Mouse (Mus musculus): ENCODE results near the gene Itgav. TPM values are rescaled to one million over a fixed set of nuclear protein-coding genes. Genes with fewer than 3 reads are reported as not detected.

The Itgav gene
- 66.8 and 77.0 TPM in 2 replicates for polyA plus RNA-seq (2014; fragmentation: Nextera tagmentation; extraction: Ambion mirVana)

GRCm38 (mm10) chr2:83723921-83724826 is at the start of gene Itgav:
Gene Itgav (plus strand): TSS chr2:83724397.
- Histone ChIP-seq H3K4me1 (ENCODE audit: insufficient read depth) (peaks cover 11% of the 10 kb centered on the region; the same call in 1 of the 2 replicates), H3K27ac (ENCODE audit: low read depth) (peak within 1 kb of the TSS; percentile 98), H3K27me3 (ENCODE audit: insufficient read depth, low read length) (no peaks in the 10 kb centered on the region), H3K9ac (peak within 1 kb of the TSS; percentile 89), H3K4me3 (ENCODE audit: low read depth, low read length) (peak within 1 kb of the TSS; percentile 78), H3K4me2 (peak within 1 kb of the TSS; percentile 74), H3K9me3 (ENCODE audit: low read depth, low read length) (no peaks in the 10 kb centered on the region), H3K36me3 (ENCODE audit: insufficient read depth) (no peaks in the 10 kb centered on the region)
- DNase-seq (peak; percentile 92), ATAC-seq (ENCODE audit: insufficient read depth) (peak; percentile 99)
- under 1% methylated on average over 84 of the region's 84 CpGs for WGBS
- TF ChIP-seq CTCF (IDR thresholded peaks at IDR 0.05; ENCODE audit: low read depth), result no peak

- 83% methylated on average over 7 of the region's 7 CpGs for WGBS
- Histone ChIP-seq H3K4me2 (no peak overlapping the region), H3K9ac (no peak overlapping the region), H3K4me3 (ENCODE audit: low read depth, low read length) (no peak overlapping the region), H3K4me1 (ENCODE audit: insufficient read depth) (no peaks in the 10 kb centered on the region), H3K36me3 (ENCODE audit: insufficient read depth) (peaks cover 8% of the 10 kb centered on the region; the same call in 1 of the 2 replicates), H3K9me3 (ENCODE audit: low read depth, low read length) (no peaks in the 10 kb centered on the region), H3K27ac (ENCODE audit: low read depth) (no peak overlapping the region), H3K27me3 (ENCODE audit: insufficient read depth, low read length) (no peaks in the 10 kb centered on the region)
- DNase-seq (no peak), ATAC-seq (ENCODE audit: insufficient read depth) (no peak)
- no peak for TF ChIP-seq CTCF (IDR thresholded peaks at IDR 0.05; ENCODE audit: low read depth)
Observed at GRCm38 (mm10) chr2:83674421-83674820, 49.8 kb upstream of the Itgav start.

- Histone ChIP-seq H3K9me3 (ENCODE audit: low read depth, low read length) (no peaks in the 10 kb centered on the region), H3K4me1 (ENCODE audit: insufficient read depth) (no peaks in the 10 kb centered on the region), H3K4me3 (ENCODE audit: low read depth, low read length) (no peak overlapping the region), H3K4me2 (no peak overlapping the region), H3K36me3 (ENCODE audit: insufficient read depth) (peaks cover 4% of the 10 kb centered on the region; the same call in 1 of the 2 replicates), H3K9ac (no peak overlapping the region), H3K27me3 (ENCODE audit: insufficient read depth, low read length) (no peaks in the 10 kb centered on the region), H3K27ac (ENCODE audit: low read depth) (no peak overlapping the region)
- 91% methylated on average over 9 of the region's 9 CpGs for WGBS
- DNase-seq (no peak), ATAC-seq (ENCODE audit: insufficient read depth) (no peak)
- TF ChIP-seq CTCF (IDR thresholded peaks at IDR 0.05; ENCODE audit: low read depth), result no peak
Observed at GRCm38 (mm10) chr2:83674896-83675295, 49.3 kb upstream of the Itgav start.

- Histone ChIP-seq H3K4me3 (ENCODE audit: low read depth, low read length) (no peak overlapping the region), H3K9ac (no peak overlapping the region), H3K9me3 (ENCODE audit: low read depth, low read length) (no peaks in the 10 kb centered on the region), H3K4me2 (no peak overlapping the region), H3K36me3 (ENCODE audit: insufficient read depth) (peaks cover 3% of the 10 kb centered on the region; the same call in 1 of the 2 replicates), H3K27ac (ENCODE audit: low read depth) (no peak overlapping the region), H3K27me3 (ENCODE audit: insufficient read depth, low read length) (no peaks in the 10 kb centered on the region), H3K4me1 (ENCODE audit: insufficient read depth) (no peaks in the 10 kb centered on the region)
- ATAC-seq (ENCODE audit: insufficient read depth) (no peak), DNase-seq (no peak)
- 60% methylated on average over 5 of the region's 5 CpGs for WGBS
- TF ChIP-seq CTCF (IDR thresholded peaks at IDR 0.05; ENCODE audit: low read depth), result no peak
Observed at GRCm38 (mm10) chr2:83675681-83676080, 48.5 kb upstream of the Itgav start.

- H3K27ac ChIP-seq (ENCODE audit: low read depth), result no peak overlapping the region
- no peak overlapping the region for H3K9ac ChIP-seq
- DNase-seq, result no peak
- 83% methylated on average over 4 of the region's 4 CpGs for WGBS
- H3K4me1 ChIP-seq (ENCODE audit: insufficient read depth), result no peaks in the 10 kb centered on the region
- ATAC-seq (ENCODE audit: insufficient read depth), result no peak
- TF ChIP-seq CTCF (IDR thresholded peaks at IDR 0.05; ENCODE audit: low read depth), result no peak
- H3K9me3 ChIP-seq (ENCODE audit: low read depth, low read length), result no peaks in the 10 kb centered on the region
- no peak overlapping the region for H3K4me2 ChIP-seq
- peaks cover 3% of the 10 kb centered on the region; the same call in 1 of the 2 replicates for H3K36me3 ChIP-seq (ENCODE audit: insufficient read depth)
- no peak overlapping the region for H3K4me3 ChIP-seq (ENCODE audit: low read depth, low read length)
- H3K27me3 ChIP-seq (ENCODE audit: insufficient read depth, low read length), result no peaks in the 10 kb centered on the region
Observed at GRCm38 (mm10) chr2:83676226-83676870, 47.8 kb upstream of the Itgav start.

- no peaks in the 10 kb centered on the region for H3K27me3 ChIP-seq (ENCODE audit: insufficient read depth, low read length)
- no peak for TF ChIP-seq CTCF (IDR thresholded peaks at IDR 0.05; ENCODE audit: low read depth)
- DNase-seq, result peak; percentile 70
- H3K27ac ChIP-seq (ENCODE audit: low read depth), result peak overlapping the region; percentile 65
- peak; percentile 77 for ATAC-seq (ENCODE audit: insufficient read depth)
- H3K4me2 ChIP-seq, result 0 out of 2 replicates have a peak overlapping the region, but pooled peaks have one; percentile 12
- no peaks in the 10 kb centered on the region for H3K4me1 ChIP-seq (ENCODE audit: insufficient read depth)
- no peaks in the 10 kb centered on the region for H3K9me3 ChIP-seq (ENCODE audit: low read depth, low read length)
- H3K4me3 ChIP-seq (ENCODE audit: low read depth, low read length), result no peak overlapping the region
- no peaks in the 10 kb centered on the region for H3K36me3 ChIP-seq (ENCODE audit: insufficient read depth)
- WGBS, result 43% methylated on average over 8 of the region's 8 CpGs
- H3K9ac ChIP-seq, result no peak overlapping the region
Observed at GRCm38 (mm10) chr2:83681332-83681731, 42.9 kb upstream of the Itgav start.

GRCm38 (mm10) chr2:83681785-83682184 is 42.4 kb upstream of the Itgav start:
- 46% methylated on average over 6 of the region's 6 CpGs for WGBS
- Histone ChIP-seq H3K36me3 (ENCODE audit: insufficient read depth) (no peaks in the 10 kb centered on the region), H3K9me3 (ENCODE audit: low read depth, low read length) (no peaks in the 10 kb centered on the region), H3K27me3 (ENCODE audit: insufficient read depth, low read length) (no peaks in the 10 kb centered on the region), H3K4me2 (0 out of 2 replicates have a peak overlapping the region, but pooled peaks have one; percentile 12), H3K4me3 (ENCODE audit: low read depth, low read length) (no peak overlapping the region), H3K4me1 (ENCODE audit: insufficient read depth) (no peaks in the 10 kb centered on the region), H3K27ac (ENCODE audit: low read depth) (peak overlapping the region; percentile 65), H3K9ac (no peak overlapping the region)
- DNase-seq, result peak; percentile 80
- ATAC-seq (ENCODE audit: insufficient read depth), result peak; percentile 73
- TF ChIP-seq CTCF (IDR thresholded peaks at IDR 0.05; ENCODE audit: low read depth), result no peak

Data from lung, embryonic 14.5 days (tissue).